Mouse (Mus musculus) CH12.LX (cell line): ENCODE results near the gene Sgtb. TPM values are rescaled to one million over a fixed set of nuclear protein-coding genes. Genes with fewer than 3 reads are reported as not detected.

Experiments used
- DNase-seq: peaks from one replicate; pipeline ENCODE4 v3.0.0-alpha.2; 2013; ENCODE audit errors: extremely low read depth
- H3K27ac ChIP-seq: 2 replicates; pipeline ENCODE4 v1.5.1; 2012; ENCODE audit warnings: low read depth, mild to moderate bottlenecking, control low read depth, moderate library complexity; ENCODE audit not compliant: insufficient read depth
- H3K27me3 ChIP-seq: replicated peaks from 2 replicates; pipeline ENCODE3; 2012; ENCODE audit warnings: inconsistent platforms
- H3K36me3 ChIP-seq, 2 experiments: replicated peaks in 1 of 2; 2 replicates each; pipeline versions ENCODE3 to v1.6.1; 2012; ENCODE audit warnings: inconsistent platforms in 1 of 2, low read length in 1 of 2, mild to moderate bottlenecking in 1 of 2, mixed read lengths in 1 of 2, moderate library complexity in 1 of 2; ENCODE audit not compliant: control insufficient read depth in 1 of 2, insufficient read depth in 1 of 2
- H3K4me1 ChIP-seq, 2 experiments: 2 replicates each; pipeline ENCODE4 v1.6.1; 2012; ENCODE audit warnings: inconsistent platforms in 1 of 2, moderate library complexity in 1 of 2; ENCODE audit not compliant: insufficient read depth in 2 of 2, control insufficient read depth in 1 of 2
- H3K4me2 ChIP-seq: 2 replicates; pipeline ENCODE4 v1.6.1; 2012; ENCODE audit warnings: low read depth, mild to moderate bottlenecking, control low read depth; ENCODE audit not compliant: poor library complexity, insufficient read depth, severe bottlenecking
- H3K4me3 ChIP-seq, 3 experiments: fragments of 150-350 bp in 1 of 3; sonication (generic) in 1 of 3; replicated peaks in 1 of 3; 2 replicates each; pipeline versions ENCODE3 to v1.5.1; 2011 to 2012; ENCODE audit warnings: low read depth in 2 of 3, low read length in 2 of 3, mild to moderate bottlenecking in 2 of 3, moderate library complexity in 2 of 3, control low read depth in 1 of 3, improper control_type of control experiment in 1 of 3, inconsistent platforms in 1 of 3, mixed read lengths in 1 of 3; ENCODE audit not compliant: poor library complexity in 1 of 3
- H3K79me2 ChIP-seq: replicated peaks from 2 replicates; pipeline ENCODE4 v1.6.1; 2012; ENCODE audit warnings: mild to moderate bottlenecking, moderate library complexity; ENCODE audit not compliant: control insufficient read depth, poor library complexity, insufficient read depth, severe bottlenecking; ENCODE audit errors: extremely low read depth
- H3K9ac ChIP-seq: 2 replicates; pipeline ENCODE4 v1.6.1; 2012; ENCODE audit warnings: low read depth, mild to moderate bottlenecking, control low read depth, moderate library complexity; ENCODE audit not compliant: insufficient read depth
- H3K9me3 ChIP-seq: replicated peaks from 2 replicates; pipeline ENCODE3; 2012; ENCODE audit warnings: low read length, inconsistent platforms, mixed read lengths
- BHLHE40 ChIP-seq: IDR thresholded peaks from 2 replicates; pipeline ENCODE4 v1.6.1; 2011; ENCODE audit warnings: mild to moderate bottlenecking, low read depth, low read length, improper control_type of control experiment
- CTCF ChIP-seq, 2 experiments: IDR thresholded peaks in 1 of 2; conservative IDR thresholded peaks in 1 of 2; 2 replicates each; pipeline ENCODE4 v1.5.1; 2011 to 2012; ENCODE audit warnings: low read depth in 2 of 2, low read length in 2 of 2, improper control_type of control experiment in 1 of 2, inconsistent platforms in 1 of 2, mild to moderate bottlenecking in 1 of 2, moderate library complexity in 1 of 2
- EP300 ChIP-seq: IDR thresholded peaks from 2 replicates; pipeline ENCODE4 v1.6.1; 2011; ENCODE audit warnings: low read length, improper control_type of control experiment
- GABPA ChIP-seq: IDR thresholded peaks from 2 replicates; pipeline ENCODE4 v1.6.1; 2012; ENCODE audit warnings: low read depth, low read length, improper control_type of control experiment, inconsistent platforms; ENCODE audit not compliant: insufficient replicate concordance
- HCFC1 ChIP-seq: IDR thresholded peaks from 2 replicates; pipeline ENCODE4 v1.6.1; 2012; ENCODE audit warnings: low read depth, mild to moderate bottlenecking, inconsistent platforms, low read length, improper control_type of control experiment
- IRF4 ChIP-seq: IDR thresholded peaks from 2 replicates; pipeline ENCODE4 v1.6.1; 2014; ENCODE audit warnings: low read depth, mild to moderate bottlenecking, inconsistent platforms, low read length, improper control_type of control experiment
- JUND ChIP-seq: conservative IDR thresholded peaks from 2 replicates; pipeline ENCODE4 v1.6.1; 2011; ENCODE audit warnings: low read depth, low read length, improper control_type of control experiment
- KAT2A ChIP-seq: IDR thresholded peaks from 2 replicates; pipeline ENCODE4 v1.6.1; 2012; ENCODE audit warnings: low read length, improper control_type of control experiment, inconsistent platforms; ENCODE audit not compliant: insufficient replicate concordance
- MAFK ChIP-seq: IDR thresholded peaks from 2 replicates; pipeline ENCODE4 v1.6.1; 2011; ENCODE audit warnings: low read length, improper control_type of control experiment; ENCODE audit not compliant: insufficient replicate concordance
- MAX ChIP-seq: IDR thresholded peaks from 2 replicates; pipeline ENCODE4 v1.6.1; 2011; ENCODE audit warnings: low read length, improper control_type of control experiment
- MAZ ChIP-seq: IDR thresholded peaks from 2 replicates; pipeline ENCODE4 v1.6.1; 2012; ENCODE audit warnings: low read depth, mild to moderate bottlenecking, inconsistent platforms, low read length, improper control_type of control experiment, moderate library complexity
- MEF2A ChIP-seq: IDR thresholded peaks from 2 replicates; pipeline ENCODE4 v1.6.1; 2014; ENCODE audit warnings: low read depth, mild to moderate bottlenecking, inconsistent platforms, low read length, improper control_type of control experiment, borderline replicate concordance
- NELFE ChIP-seq: IDR thresholded peaks from 2 replicates; pipeline ENCODE4 v1.6.1; 2011; ENCODE audit warnings: low read depth, low read length, improper control_type of control experiment
- POLR2A ChIP-seq: IDR thresholded peaks from 2 replicates; pipeline ENCODE4 v1.6.1; 2011; ENCODE audit warnings: low read depth, mild to moderate bottlenecking, improper control_type of control experiment, low read length
- POLR2AphosphoS2 ChIP-seq: IDR thresholded peaks from 2 replicates; pipeline ENCODE4 v1.6.1; 2011; ENCODE audit warnings: low read depth, low read length, improper control_type of control experiment
- RAD21 ChIP-seq: IDR thresholded peaks from 2 replicates; pipeline ENCODE4 v1.6.1; 2011; ENCODE audit warnings: low read depth, mild to moderate bottlenecking, low read length, improper control_type of control experiment, moderate library complexity
- SMC3 ChIP-seq: IDR thresholded peaks from 2 replicates; pipeline ENCODE4 v1.6.1; 2011; ENCODE audit warnings: low read depth, low read length, improper control_type of control experiment
- TBP ChIP-seq: conservative IDR thresholded peaks from 2 replicates; pipeline ENCODE4 v1.6.1; 2011; ENCODE audit warnings: low read depth, low read length, improper control_type of control experiment
- TCF12 ChIP-seq: IDR thresholded peaks from 2 replicates; pipeline ENCODE4 v1.6.1; 2014; ENCODE audit warnings: low read depth, mild to moderate bottlenecking, inconsistent platforms, low read length, improper control_type of control experiment
- UBTF ChIP-seq: IDR thresholded peaks from 2 replicates; pipeline ENCODE4 v1.6.1; 2012; ENCODE audit warnings: low read depth, mild to moderate bottlenecking, inconsistent platforms, low read length, improper control_type of control experiment, moderate library complexity
- USF2 ChIP-seq: conservative IDR thresholded peaks from 2 replicates; pipeline ENCODE4 v1.6.1; 2011; ENCODE audit warnings: low read depth, low read length, improper control_type of control experiment
- ZKSCAN1 ChIP-seq: IDR thresholded peaks from 2 replicates; pipeline ENCODE4 v1.6.1; 2012; ENCODE audit warnings: low read depth, inconsistent platforms, low read length, improper control_type of control experiment, borderline replicate concordance
- ZMIZ1 ChIP-seq: IDR thresholded peaks from 2 replicates; pipeline ENCODE4 v1.6.1; 2012; ENCODE audit warnings: low read depth, mild to moderate bottlenecking, inconsistent platforms, low read length, improper control_type of control experiment
- dilution Hi-C: fragments of 300-500 bp; cut with MboI; formaldehyde crosslinking; loops from 2 replicates; pipeline ENCODE4 v1.14.3; 2020; ENCODE audit warnings: low sequenced_read_pairs; ENCODE audit not compliant: extremely low pct_unique_long_range_greater_than_20kb, extremely low pct_ligation_motif_present
- in situ Hi-C: fragments of 300-500 bp; cut with MboI; formaldehyde crosslinking; loops from 3 replicates; pipeline ENCODE4 v1.14.3; 2019; ENCODE audit warnings: low sequenced_read_pairs, low pct_ligation_motif_present, low pct_unique_long_range_greater_than_20kb, mixed read lengths
- polyA plus RNA-seq: library from polyadenylated mRNA; unstranded; fragments of >175 nt; gene quantifications from 2 replicates; pipeline ENCODE4 v1.2.1, GENCODE M21; 2012; ENCODE audit warnings: low read depth; ENCODE audit not compliant: insufficient read length
- total RNA-seq, 2 experiments: library from RNA; depleted of rRNA; stranded (reverse); fragments of 300-350 nt in 1 of 2; fragments of >200 nt in 1 of 2; gene quantifications; 2 replicates each; pipeline ENCODE4 v1.2.3; 2012 to 2014

Sgtb gene
- total and polyA plus RNA-seq, 3 experiments: 3.1 to 5.0 (median 3.5) TPM

- Histone ChIP-seq H3K4me1 (peaks cover 0 to 6% of the 10 kb centered on the region in 2 experiments; a peak in 2 of 4 replicates), H3K9ac (no peak overlapping the region), H3K4me3 (no peak overlapping the region), H3K27me3 (no peaks in the 10 kb centered on the region), H3K9me3 (no peaks in the 10 kb centered on the region), H3K27ac (no peak overlapping the region), H3K36me3 (peaks cover 35 to 85% of the 10 kb centered on the region in 2 experiments), H3K4me2 (no peak overlapping the region), H3K79me2 (no peaks in the 10 kb centered on the region)
- dilution Hi-C loops (no loop called here), in situ Hi-C loops (no loop called here)
- TF ChIP-seq JUND (no peak), KAT2A (no peak), NELFE (no peak), IRF4 (no peak), TBP (no peak), CTCF (conservative IDR thresholded peaks at IDR 0.05 in 1 of 2, IDR thresholded peaks at IDR 0.05 in 1 of 2; ENCODE audit: low read depth in 2 of 2, low read length in 2 of 2) (no peak), RAD21 (no peak), ZMIZ1 (no peak)
- DNase-seq: no peak
Measured at GRCm38 (mm10) chr13:104060231-104060630, 49.3 kb upstream of the Sgtb start.

GRCm38 (mm10) chr13:104061975-104062750 lies 47.4 kb upstream of the Sgtb start:
- H3K27ac ChIP-seq: no peak overlapping the region
- no peak overlapping the region for H3K4me3 ChIP-seq
- no peak overlapping the region for H3K4me2 ChIP-seq
- no peak for DNase-seq
- H3K36me3 ChIP-seq: peaks cover 36 to 80% of the 10 kb centered on the region in 2 experiments
- TF ChIP-seq MAZ (no peak), POLR2AphosphoS2 (no peak), ZMIZ1 (no peak), NELFE (no peak), EP300 (no peak), KAT2A (no peak)
- no peaks in the 10 kb centered on the region for H3K27me3 ChIP-seq
- no peaks in the 10 kb centered on the region for H3K9me3 ChIP-seq
- H3K4me1 ChIP-seq: peaks cover 0 to 6% of the 10 kb centered on the region in 2 experiments; a peak in 2 of 4 replicates
- no peaks in the 10 kb centered on the region for H3K79me2 ChIP-seq
- dilution Hi-C loops: no loop called here
- H3K9ac ChIP-seq: no peak overlapping the region
- in situ Hi-C loops: no loop called here

DNA sequence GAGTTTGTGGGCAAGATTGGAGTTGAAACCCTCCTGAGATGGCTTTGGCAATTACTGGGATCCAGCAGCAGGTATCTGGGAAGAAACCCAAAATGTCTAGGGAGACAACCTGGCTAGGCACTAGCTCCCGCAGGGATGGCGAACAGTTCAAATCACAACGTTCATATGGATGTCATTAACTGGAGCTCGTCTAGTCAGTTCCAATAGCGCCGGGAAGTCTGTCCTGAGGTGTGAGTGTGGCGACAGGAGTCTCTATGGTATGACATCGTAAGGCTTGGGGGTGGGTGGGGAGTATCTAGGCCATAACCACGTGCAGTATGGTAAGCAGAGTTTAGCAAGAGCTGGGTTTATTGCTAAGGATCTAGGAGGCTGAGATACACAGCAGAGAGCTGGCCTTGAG lies 46.5 kb upstream of the Sgtb start:
- Histone ChIP-seq H3K4me1 (peaks cover 0 to 6% of the 10 kb centered on the region in 2 experiments; a peak in 2 of 4 replicates), H3K9ac (no peak overlapping the region), H3K9me3 (no peaks in the 10 kb centered on the region), H3K4me3 (no peak overlapping the region), H3K27me3 (no peaks in the 10 kb centered on the region), H3K27ac (no peak overlapping the region), H3K79me2 (no peaks in the 10 kb centered on the region), H3K36me3 (peaks cover 31 to 83% of the 10 kb centered on the region in 2 experiments), H3K4me2 (no peak overlapping the region)
- DNase-seq: no peak
- TF ChIP-seq USF2 (no peak), UBTF (no peak), CTCF (conservative IDR thresholded peaks at IDR 0.05 in 1 of 2, IDR thresholded peaks at IDR 0.05 in 1 of 2; ENCODE audit: low read depth in 2 of 2, low read length in 2 of 2) (no peak), EP300 (no peak), RAD21 (no peak), JUND (no peak), HCFC1 (no peak), MAX (no peak), MAFK (no peak), MAZ (no peak), TCF12 (no peak), MEF2A (no peak), POLR2A (no peak), ZKSCAN1 (no peak), POLR2AphosphoS2 (no peak), GABPA (no peak), KAT2A (no peak), BHLHE40 (no peak), SMC3 (no peak)
- dilution Hi-C loops: no loop called here
- in situ Hi-C loops: no loop called here
